Mouse (Mus musculus) ES-Bruce4 (cell line): Measurements from ENCODE around the gene Mroh3.

Experiments used
- CTCF ChIP-seq: IDR thresholded peaks from one replicate; pipeline ENCODE4 v1.8.1; 2011; ENCODE audit warnings: low read depth, low read length
- POLR2A ChIP-seq: IDR thresholded peaks from one replicate; pipeline ENCODE4 v1.8.1; 2011; ENCODE audit warnings: low read length; ENCODE audit not compliant: insufficient read depth

- TF ChIP-seq CTCF (no peak), POLR2A (no peak)
Measured at GRCm38 (mm10) chr1:136179511-136180001, 33.1 kb downstream of the Mroh3 start.
